Mouse (Mus musculus): Measurements from ENCODE around the gene Cytip.

Cytip gene

DNA sequence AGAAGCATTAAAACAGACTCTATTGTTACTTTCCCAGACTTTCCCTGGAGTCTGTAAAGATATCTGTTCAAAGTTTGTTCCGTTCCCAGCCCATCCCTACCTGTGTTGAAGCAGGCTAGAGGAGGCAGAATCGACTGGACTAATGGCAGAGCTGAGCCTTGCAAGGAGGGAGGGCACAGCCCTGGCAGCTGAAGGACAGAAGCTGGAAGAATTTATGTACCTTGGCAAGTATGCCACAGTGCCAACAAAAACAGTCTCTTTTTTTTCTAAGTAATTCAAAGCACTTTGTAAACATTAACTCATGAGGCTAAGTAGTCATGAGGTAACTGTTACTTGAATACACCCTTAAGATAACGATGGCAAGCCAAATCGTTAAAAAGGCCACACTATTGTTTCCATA, at the start of gene Cytip:
TSS of gene Cytip (minus strand) at position 187 of the 400 bp plus-strand sequence.
- DNase-seq (ENCODE audit: low spot score in 2 of 2) = no peak

- no peak for DNase-seq (ENCODE audit: low spot score in 2 of 2)
Observed at GRCm38 (mm10) chr2:58240639-58241038, 45.3 kb upstream of the Cytip start.

DNA sequence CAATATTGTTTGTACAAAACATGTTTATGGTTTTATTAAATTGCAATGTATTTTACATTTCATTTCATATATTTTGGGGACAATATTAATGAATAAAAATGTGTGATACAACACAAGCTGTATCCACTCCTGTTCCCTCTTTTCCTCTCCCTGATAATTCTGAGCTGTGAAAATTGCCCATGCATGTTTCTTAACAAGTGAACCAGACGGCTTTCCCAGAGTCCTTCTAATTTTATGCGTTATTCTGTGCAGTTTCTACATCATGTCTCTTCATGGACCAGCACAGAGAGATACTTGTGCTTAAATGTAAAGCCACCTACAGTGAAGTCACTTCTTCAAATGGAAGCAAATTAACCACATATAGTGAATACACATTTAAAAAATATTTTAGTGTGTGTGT, 42.2 kb upstream of the Cytip start:
- no peak for DNase-seq (ENCODE audit: low spot score in 2 of 2)

DNA sequence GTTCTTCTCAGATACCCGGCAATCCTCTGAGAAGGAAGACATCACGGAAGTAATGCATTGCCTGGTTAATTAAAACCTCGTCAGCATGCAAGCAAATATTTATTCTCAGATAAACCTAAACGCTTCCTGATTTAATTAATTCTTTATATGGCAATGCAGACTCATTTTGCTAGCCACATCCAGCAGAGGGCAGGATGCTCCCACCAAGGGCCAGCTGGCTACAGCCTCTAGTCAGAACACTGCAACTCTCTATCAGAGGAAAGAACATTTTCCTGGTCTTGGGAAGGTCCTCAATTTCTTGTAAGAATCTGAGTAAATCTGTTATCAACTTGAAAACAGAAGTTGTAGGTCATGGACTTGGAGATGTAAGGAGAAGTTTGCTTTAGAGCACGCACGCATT, 4.1 kb upstream of the Cytip start:
- DNase-seq (ENCODE audit: low spot score in 2 of 2) = peak; percentile 54 to 60

DNA sequence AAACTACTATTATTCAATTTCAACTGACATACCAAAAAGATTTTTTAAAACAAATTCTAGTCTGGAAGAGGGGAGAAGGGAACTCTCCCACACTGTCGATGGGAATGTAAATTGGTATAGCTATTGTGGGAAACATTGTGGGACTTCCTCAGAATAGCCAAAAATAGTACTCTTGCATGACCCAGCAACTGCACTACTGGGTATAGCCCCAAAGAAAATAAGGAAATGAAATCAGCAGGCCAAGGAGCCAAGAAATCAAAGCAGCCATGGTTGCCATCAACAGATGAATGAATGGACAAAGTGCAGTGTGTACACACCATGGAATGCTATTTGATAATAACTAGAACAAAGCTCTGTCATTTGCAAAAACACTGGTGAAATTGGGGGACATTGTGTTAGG, 1.5 kb upstream of the Cytip start:
- peak in 1 of 2 experiments; percentile 35 for DNase-seq (ENCODE audit: low spot score in 2 of 2)

GRCm38 (mm10) chr2:58194422-58195115, 763 bp downstream of the Cytip start:
- no peak for DNase-seq (ENCODE audit: low spot score in 2 of 2)

- no peak for DNase-seq (ENCODE audit: low spot score in 2 of 2)
Observed at GRCm38 (mm10) chr2:58192160-58192559, 3.2 kb downstream of the Cytip start.

DNA sequence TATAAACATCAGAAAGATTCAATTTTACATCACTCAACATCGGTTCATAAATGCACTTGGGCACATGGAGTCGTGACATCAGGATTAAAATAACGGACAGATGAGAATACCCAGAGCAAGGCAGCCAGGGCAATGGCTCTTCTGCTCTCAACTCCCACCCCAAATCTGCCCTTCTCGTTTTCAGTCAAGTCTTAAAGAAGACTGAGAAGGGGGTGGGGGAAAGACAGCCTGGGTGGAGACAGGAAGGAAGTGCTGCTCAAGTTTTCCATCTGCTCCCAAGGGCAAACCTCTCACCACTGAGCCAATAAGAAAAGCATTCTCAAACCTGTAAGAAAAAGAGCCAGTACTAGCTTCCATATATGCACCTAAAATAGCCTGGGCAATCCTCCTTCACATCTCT, 5.8 kb downstream of the Cytip start:
- DNase-seq (ENCODE audit: low spot score in 2 of 2) = peak; percentile 51 to 56

DNA sequence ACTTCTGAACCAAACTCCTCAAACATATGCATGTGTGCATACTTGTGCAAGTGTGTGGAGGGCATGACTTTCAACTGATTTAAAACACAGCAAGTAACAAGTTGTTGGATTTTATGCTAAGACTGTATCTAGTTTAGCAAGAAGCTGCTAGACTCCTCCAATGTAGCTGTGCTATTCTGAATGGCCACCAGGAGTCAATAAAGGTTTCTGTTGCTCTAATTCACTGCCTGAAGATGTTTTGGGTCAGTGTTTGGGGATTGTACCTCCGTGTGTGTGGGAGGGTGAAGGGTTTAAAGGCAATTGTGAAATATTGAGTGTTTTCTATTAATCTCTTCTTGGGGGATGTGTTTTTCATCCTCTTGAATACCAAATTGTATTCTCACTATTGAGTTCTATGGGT, 6.4 kb downstream of the Cytip start:
- peak in 1 of 2 experiments; percentile 13 for DNase-seq (ENCODE audit: low spot score in 2 of 2)

DNA sequence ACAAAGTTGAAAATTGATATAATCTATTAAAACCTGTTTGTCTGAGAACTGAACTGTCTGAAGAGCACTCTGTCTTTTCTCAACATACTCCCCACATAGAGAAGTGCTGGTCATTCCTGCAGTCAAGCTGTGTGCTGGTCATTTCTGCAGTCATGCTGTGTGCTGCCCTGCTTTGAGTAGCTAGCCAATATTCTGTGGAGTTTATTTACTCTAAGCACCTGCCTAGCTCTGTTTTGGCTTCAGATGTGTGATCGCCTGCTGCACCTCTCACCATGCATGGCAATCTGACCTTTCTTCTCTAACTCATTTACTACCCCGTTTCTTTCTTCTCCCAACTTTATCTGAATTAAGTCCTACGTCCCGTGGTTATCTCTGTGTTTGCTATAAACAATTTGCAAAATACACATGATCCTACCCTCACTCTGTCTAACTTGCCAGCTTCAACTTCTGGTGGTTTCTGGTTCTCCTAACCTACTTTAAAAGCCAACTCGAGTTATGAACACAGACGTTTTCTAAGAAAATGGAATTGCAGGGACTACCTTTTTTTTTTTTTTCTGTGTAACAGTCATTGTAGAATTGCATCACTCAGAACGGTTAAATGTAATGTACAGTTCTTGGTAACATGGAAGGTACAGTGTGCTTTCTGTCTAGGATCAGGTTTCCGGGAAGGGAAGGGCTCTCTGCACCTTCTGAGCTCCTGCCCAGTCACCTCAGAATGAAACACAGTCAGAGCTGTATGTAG, 7.9 kb downstream of the Cytip start:
- no peak for DNase-seq (ENCODE audit: low spot score in 2 of 2)

DNA sequence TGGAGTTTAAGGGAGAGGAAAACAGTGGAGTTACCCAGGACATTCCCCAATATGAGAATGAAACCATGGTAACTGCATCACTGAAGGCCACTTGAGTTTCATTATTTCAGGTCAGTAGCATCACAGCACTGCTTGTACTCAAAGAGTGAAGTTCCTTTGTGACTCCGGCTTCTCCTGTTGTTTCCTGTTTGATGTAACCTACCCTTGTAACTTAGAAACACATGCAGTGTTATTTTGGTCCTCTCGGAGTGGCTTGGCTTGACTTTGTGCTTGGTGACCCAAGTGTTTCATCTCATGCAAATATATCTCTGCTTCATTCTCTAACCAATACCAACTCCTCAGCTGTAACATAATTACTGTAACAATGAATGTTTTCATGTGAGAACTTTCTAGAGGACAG, 11.1 kb downstream of the Cytip start:
- peak; percentile 52 to 58 for DNase-seq (ENCODE audit: low spot score in 2 of 2)

DNA sequence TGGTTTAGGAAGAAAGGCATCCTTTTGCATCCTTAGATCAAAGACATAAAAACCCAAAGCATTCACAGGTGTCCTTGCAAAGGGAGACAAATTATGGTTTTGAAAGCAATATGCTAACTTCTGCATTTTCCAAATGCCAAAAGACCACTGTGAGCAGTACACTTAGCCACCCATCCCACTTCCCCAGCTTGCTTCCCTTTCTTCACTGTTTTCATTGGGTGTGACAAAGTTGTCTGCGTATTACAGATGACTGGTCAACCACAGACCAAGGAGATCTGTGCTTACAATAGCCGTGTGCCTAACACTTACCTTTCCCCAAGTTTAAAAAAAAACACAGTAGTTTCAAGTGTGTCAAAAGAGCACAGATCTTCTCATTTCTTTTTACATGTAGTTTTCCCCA, 11.7 kb downstream of the Cytip start:
- peak; percentile 55 to 63 for DNase-seq (ENCODE audit: low spot score in 2 of 2)

DNA sequence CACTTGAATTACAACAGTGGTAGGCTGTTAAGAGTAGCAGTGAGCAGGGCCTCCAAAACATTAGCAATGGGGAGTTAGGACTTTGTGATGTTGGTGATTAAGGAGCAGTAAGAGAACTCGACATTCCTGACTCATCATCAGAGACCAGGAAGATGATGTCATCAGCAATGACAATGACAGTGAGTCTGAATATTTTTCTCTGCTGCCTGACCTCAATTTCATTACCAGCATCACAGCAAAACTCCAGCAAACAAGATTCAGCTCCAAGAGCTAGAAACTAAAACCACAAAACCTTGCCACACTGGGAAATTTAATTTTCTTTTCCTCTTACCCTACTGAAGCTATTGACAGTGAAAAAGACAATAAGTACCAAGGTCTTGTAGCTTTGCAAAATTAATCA, 14.6 kb downstream of the Cytip start:
- no peak for DNase-seq (ENCODE audit: low spot score in 2 of 2)

- peak; percentile 38 to 39 for DNase-seq (ENCODE audit: low spot score in 2 of 2)
Observed at GRCm38 (mm10) chr2:58179056-58179455, 16.3 kb downstream of the Cytip start.

DNA sequence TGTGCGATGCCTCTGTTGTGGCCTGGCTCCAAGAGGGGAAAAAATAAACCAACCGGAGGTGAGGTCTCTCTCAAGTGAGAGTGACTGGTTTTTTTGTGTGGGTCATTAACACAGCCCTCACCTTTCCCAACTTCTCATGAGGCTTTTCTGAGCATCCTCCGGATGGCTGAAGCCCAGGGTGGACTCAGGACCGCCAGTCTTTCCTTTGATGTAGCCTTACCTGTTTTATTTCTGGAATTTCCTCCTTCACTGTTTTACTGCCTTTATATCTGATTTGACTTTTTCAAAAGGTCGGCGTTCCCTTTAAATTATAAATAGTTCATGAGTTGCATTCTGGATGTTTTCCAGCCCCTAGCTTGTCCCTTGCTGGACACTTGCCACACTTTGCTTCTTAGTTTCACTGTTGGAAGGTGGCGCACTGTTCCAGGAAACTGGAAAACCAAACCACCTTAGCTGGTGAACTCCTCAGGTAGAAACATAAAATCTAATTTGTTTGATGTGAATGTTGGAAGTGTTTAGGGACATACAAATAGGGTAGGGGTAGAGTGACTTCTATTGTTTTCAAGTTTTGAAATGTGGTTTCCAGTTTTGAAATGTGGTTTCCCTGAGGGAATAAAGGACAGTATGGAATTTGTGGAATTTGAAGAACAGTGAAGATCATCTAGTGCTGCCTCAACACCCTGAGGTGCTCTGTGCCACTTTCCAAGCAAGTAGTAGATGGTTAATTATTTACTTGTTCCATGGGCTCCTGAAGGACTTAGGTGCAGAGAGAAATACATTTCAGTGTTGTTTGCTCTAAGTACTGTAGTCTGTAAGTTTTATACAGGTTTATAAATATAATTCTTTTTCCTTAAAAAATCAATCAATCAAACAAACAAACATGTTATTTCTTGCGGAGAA, 19.7 kb downstream of the Cytip start:
- DNase-seq (ENCODE audit: low spot score in 2 of 2) = no peak

DNA sequence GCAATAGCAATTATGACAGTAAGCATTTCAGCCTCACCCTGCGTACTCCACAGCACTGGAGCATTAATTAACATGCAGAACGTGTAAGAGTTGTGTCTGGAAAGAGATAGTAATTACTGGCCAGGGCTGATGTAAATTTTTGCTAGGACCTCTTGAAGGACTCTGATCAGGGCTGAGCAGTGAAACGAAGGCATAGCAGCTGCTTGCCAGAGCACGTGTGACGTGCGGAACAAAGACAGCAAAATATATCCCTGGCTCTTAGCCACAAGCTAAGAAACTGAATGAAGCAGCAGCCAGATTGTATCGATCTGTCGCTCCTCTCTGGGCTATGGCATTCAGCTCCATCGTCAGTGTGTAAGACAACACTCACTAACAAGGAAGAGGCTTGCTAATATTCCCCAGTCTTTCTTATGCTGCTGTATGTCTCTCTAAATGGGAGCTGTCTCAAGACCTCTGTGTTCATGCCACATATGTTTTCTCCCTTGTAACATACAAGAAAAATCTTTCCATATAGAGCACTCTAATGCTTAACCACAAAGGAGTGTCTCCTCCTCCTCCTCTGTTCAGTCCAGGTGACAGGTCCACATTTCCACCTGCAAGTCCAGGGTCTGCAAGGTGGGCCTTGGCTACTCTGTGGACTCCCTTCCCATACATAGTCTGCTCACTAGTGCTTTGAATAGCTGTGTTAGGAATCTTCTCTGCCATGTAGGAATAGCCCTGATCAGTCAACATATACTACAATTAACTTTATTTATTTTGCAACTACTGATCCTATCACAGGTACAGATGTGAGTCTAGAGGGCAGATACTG, 20.7 kb downstream of the Cytip start:
- no peak for DNase-seq (ENCODE audit: low spot score in 2 of 2)

- peak in 1 of 2 experiments; percentile 10 for DNase-seq (ENCODE audit: low spot score in 2 of 2)
Observed at GRCm38 (mm10) chr2:58172963-58173362, 22.4 kb downstream of the Cytip start.

- no peak for DNase-seq (ENCODE audit: low spot score in 2 of 2)
Observed at GRCm38 (mm10) chr2:58169173-58169572, 26.2 kb downstream of the Cytip start.

DNA sequence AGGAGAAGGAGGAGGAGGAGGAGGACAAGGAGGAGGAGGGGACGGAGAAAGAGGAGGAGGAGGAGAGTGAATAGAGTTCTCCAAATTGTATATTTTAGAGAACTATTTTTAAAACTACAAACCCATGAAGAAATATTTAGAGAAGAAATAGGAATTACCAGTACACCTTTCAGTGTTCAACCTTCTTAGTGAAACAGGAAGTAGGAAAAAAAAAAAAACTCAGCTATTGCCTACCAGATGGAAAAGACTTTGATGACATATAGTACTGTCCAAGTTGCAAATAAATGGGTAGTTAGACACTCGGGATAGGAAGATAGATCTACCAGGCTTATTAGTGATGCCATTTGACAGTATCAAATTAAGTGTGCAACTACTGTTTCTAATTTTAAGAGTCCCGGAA, 27.7 kb downstream of the Cytip start:
- no peak for DNase-seq (ENCODE audit: low spot score in 2 of 2)

- no peak for DNase-seq (ENCODE audit: low spot score in 2 of 2)
Observed at GRCm38 (mm10) chr2:58166764-58167163, 28.6 kb downstream of the Cytip start.

DNA sequence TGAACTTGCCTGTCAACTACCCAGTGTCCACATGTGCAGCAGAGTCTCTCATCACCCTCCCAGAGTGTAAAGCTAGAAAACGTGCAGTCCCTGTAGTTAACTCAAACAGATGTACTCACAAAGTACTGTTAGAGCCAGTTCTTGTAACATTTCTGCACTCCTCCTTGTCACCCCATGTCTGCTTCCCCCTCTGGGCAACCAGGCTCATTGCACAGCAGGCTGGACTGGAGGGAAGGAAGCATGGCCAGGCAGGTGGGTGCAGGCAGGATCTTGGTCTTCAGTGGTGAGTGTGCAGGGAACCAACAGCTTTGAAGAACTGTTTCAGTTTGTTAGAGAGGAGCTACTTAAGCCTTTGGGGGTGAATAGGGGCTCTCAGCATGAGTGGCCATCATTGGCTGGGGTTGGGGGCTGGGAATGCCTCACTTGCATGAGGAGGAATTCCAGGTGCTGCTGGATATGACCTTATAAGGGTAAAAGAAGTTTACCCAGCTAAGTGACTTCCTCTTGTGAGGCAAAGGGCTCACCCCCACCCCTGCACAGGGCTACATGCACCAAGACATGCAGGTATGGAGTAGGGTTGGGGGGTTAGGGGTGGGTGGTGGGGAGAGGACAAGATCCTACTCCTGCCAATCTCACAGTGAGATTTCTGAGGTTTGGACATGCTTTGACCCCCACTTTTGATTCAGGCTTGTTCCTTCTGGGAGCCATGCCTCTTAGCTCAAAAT, 31.7 kb downstream of the Cytip start:
- DNase-seq (ENCODE audit: low spot score in 2 of 2) = peak; percentile 23 to 27

All from spleen, postnatal 36 days (tissue).